Mouse (Mus musculus): ENCODE measurements around the gene Csde1.

Csde1 gene

DNA sequence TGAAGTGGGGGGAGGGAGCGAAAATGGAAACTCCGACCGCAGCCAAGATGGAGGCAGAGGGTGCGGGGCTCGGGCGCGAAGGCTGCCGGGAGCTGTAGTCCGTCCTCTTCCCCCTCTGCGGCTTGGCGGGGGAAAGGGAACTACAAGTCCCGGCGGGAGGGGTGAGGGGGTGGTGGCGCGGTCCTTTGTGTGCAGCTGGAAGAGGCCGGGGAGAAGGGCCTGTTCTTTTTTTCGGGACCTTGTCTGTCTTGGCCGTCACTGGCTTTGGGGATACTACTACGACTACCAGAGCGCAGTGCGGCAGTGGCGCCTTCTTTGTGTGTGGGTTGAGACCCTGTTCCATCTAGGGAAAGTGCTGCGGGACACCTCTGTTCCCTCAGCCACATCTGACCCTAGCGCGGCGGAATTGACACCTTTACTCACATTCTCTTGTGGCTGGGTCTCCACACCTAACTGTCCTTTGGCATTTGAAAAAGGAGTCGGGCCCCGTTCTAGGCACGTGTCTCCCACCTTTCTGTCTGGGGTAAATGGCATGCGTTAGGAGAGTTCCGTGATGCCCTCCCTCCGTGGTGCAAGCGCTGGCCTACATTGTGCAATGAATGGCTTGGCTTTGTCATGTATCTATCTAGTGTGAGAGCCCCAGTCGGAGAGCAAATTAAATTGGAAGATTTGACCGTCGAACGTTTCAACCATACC is 865 bp downstream of the Csde1 start:
- DNase-seq (ENCODE audit: low read depth, low spot score) = peak; percentile 92
- no peaks in the 10 kb centered on the region for H3K27me3 ChIP-seq (ENCODE audit: control insufficient read depth, insufficient read depth, low read length, poor library complexity, severe bottlenecking)
- no peaks in the 10 kb centered on the region; the same call in 1 of the 2 replicates for H3K36me3 ChIP-seq (ENCODE audit: control insufficient read depth, insufficient read depth, low read length, poor library complexity, severe bottlenecking)

DNA sequence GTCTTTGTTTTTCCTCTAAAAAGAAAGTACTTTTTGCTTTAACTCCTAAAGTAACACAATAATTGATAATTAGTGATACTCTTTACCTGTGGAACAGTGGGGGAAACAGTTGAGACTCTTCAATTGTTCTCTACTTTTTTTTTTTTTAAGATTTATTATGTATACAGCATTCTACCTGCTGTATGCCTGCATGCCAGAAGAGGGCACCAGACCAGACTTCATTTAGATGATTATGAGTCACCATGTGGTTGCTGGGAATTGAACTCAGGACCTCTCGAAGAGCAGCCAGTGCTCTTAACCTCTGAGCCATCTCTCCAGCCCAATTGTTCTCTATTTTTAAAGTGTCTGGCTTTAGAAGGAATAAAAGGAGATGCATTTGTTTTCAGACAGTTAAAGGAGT is 5.9 kb downstream of the Csde1 start:
- Histone ChIP-seq H3K36me3 (ENCODE audit: control insufficient read depth, insufficient read depth, low read length, poor library complexity, severe bottlenecking) (peaks cover 9% of the 10 kb centered on the region), H3K27me3 (ENCODE audit: control insufficient read depth, insufficient read depth, low read length, poor library complexity, severe bottlenecking) (no peaks in the 10 kb centered on the region)
- peak; percentile 67 for DNase-seq (ENCODE audit: low read depth, low spot score)

- DNase-seq (ENCODE audit: low read depth, low spot score) = no peak
- no peaks in the 10 kb centered on the region for H3K27me3 ChIP-seq (ENCODE audit: control insufficient read depth, insufficient read depth, low read length, poor library complexity, severe bottlenecking)
- peaks cover 22% of the 10 kb centered on the region for H3K36me3 ChIP-seq (ENCODE audit: control insufficient read depth, insufficient read depth, low read length, poor library complexity, severe bottlenecking)
These were observed 20.1 kb downstream of the Csde1 start for GRCm38 (mm10) chr3:103040285-103040684.

GRCm38 (mm10) chr3:103040861-103041379 is 20.7 kb downstream of the Csde1 start:
- DNase-seq (ENCODE audit: low read depth, low spot score) = no peak
- no peaks in the 10 kb centered on the region for H3K27me3 ChIP-seq (ENCODE audit: control insufficient read depth, insufficient read depth, low read length, poor library complexity, severe bottlenecking)
- H3K36me3 ChIP-seq (ENCODE audit: control insufficient read depth, insufficient read depth, low read length, poor library complexity, severe bottlenecking) = peaks cover 26% of the 10 kb centered on the region

GRCm38 (mm10) chr3:103056016-103056595 is 35.9 kb downstream of the Csde1 start:
- no peaks in the 10 kb centered on the region for H3K27me3 ChIP-seq (ENCODE audit: control insufficient read depth, insufficient read depth, low read length, poor library complexity, severe bottlenecking)
- no peak for DNase-seq (ENCODE audit: low read depth, low spot score)

GRCm38 (mm10) chr3:103057752-103058151 is 37.5 kb downstream of the Csde1 start:
- no peak for DNase-seq (ENCODE audit: low read depth, low spot score)
- Histone ChIP-seq H3K36me3 (ENCODE audit: control insufficient read depth, insufficient read depth, low read length, poor library complexity, severe bottlenecking) (peaks cover 15% of the 10 kb centered on the region; the same call in 1 of the 2 replicates), H3K27me3 (ENCODE audit: control insufficient read depth, insufficient read depth, low read length, poor library complexity, severe bottlenecking) (no peaks in the 10 kb centered on the region)

More at GRCm38 (mm10) chr3:103056016-103056595, 35.9 kb downstream of the Csde1 start:
- peaks cover 16% of the 10 kb centered on the region; the same call in 1 of the 2 replicates for H3K36me3 ChIP-seq (ENCODE audit: control insufficient read depth, insufficient read depth, low read length, poor library complexity, severe bottlenecking)

GRCm38 (mm10) chr3:103058207-103059157 is 38.3 kb downstream of the Csde1 start, which contains the start of gene Nras:
Nras (plus strand) TSS chr3:103058285.
- H3K27me3 ChIP-seq (ENCODE audit: control insufficient read depth, insufficient read depth, low read length, poor library complexity, severe bottlenecking) = no peaks in the 10 kb centered on the region
- H3K36me3 ChIP-seq (ENCODE audit: control insufficient read depth, insufficient read depth, low read length, poor library complexity, severe bottlenecking) = peaks cover 15% of the 10 kb centered on the region; the same call in 1 of the 2 replicates
- peak; percentile 92 for DNase-seq (ENCODE audit: low read depth, low spot score)

- no peaks in the 10 kb centered on the region for H3K27me3 ChIP-seq (ENCODE audit: control insufficient read depth, insufficient read depth, low read length, poor library complexity, severe bottlenecking)
- no peak for DNase-seq (ENCODE audit: low read depth, low spot score)
- peaks cover 18% of the 10 kb centered on the region for H3K36me3 ChIP-seq (ENCODE audit: control insufficient read depth, insufficient read depth, low read length, poor library complexity, severe bottlenecking)
These were observed 46.7 kb downstream of the Csde1 start for GRCm38 (mm10) chr3:103066927-103067326.

DNA sequence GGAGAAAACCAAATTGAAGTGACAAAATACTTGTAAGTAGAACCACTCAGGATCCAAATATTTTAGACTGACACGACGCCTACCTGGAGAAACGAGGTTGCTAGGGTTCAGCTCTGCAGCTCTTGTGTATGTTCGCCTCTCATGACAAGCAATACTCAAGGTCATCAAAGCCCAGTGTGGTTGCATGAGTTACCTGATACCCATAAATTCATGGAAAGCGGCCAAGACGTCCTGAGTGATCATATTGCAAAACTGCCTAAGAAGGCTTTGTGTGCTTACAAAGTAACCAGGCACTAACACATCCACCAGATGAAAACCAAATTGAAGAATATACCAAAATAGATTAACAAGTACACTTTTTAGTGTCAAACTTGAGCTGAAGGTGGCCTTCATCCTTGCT is 48.7 kb downstream of the Csde1 start:
- Histone ChIP-seq H3K36me3 (ENCODE audit: control insufficient read depth, insufficient read depth, low read length, poor library complexity, severe bottlenecking) (peaks cover 11% of the 10 kb centered on the region), H3K27me3 (ENCODE audit: control insufficient read depth, insufficient read depth, low read length, poor library complexity, severe bottlenecking) (no peaks in the 10 kb centered on the region)
- no peak for DNase-seq (ENCODE audit: low read depth, low spot score)

DNA sequence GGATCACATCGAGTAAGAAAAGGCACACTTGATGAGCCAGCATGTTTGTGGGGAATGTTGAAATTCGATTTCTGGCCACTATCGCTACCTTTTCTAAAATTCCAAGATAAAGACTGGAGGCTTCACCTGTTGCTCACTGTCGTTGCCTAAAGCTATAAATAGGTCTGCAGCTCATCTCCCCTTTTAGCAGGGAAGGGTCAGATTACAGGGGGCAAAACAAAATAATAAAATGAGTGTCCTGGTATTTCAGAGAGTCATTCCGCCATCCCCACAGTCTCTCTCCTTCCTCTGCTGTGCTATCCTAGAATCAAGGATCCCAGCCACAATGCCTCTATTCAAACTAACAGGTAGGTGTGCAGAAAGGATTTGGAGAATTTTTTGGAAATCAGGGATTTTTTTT is 53.5 kb downstream of the Csde1 start, which contains the start of gene Ampd1:
Gene Ampd1, plus strand, starts transcription at position 244 of the 400 bp plus-strand sequence.
- Histone ChIP-seq H3K27me3 (ENCODE audit: control insufficient read depth, insufficient read depth, low read length, poor library complexity, severe bottlenecking) (no peaks in the 10 kb centered on the region; the same call in 1 of the 2 replicates), H3K36me3 (ENCODE audit: control insufficient read depth, insufficient read depth, low read length, poor library complexity, severe bottlenecking) (peaks cover 4% of the 10 kb centered on the region; the same call in 1 of the 2 replicates)
- DNase-seq (ENCODE audit: low read depth, low spot score) = no peak

- Histone ChIP-seq H3K27me3 (ENCODE audit: control insufficient read depth, insufficient read depth, low read length, poor library complexity, severe bottlenecking) (no peaks in the 10 kb centered on the region; the same call in 1 of the 2 replicates), H3K36me3 (ENCODE audit: control insufficient read depth, insufficient read depth, low read length, poor library complexity, severe bottlenecking) (no peaks in the 10 kb centered on the region)
- no peak for DNase-seq (ENCODE audit: low read depth, low spot score)
These were observed 55.6 kb downstream of the Csde1 start for GRCm38 (mm10) chr3:103075871-103076270.

- DNase-seq (ENCODE audit: low read depth, low spot score) = no peak
- H3K27me3 ChIP-seq (ENCODE audit: control insufficient read depth, insufficient read depth, low read length, poor library complexity, severe bottlenecking) = no peaks in the 10 kb centered on the region; the same call in 1 of the 2 replicates
- no peaks in the 10 kb centered on the region for H3K36me3 ChIP-seq (ENCODE audit: control insufficient read depth, insufficient read depth, low read length, poor library complexity, severe bottlenecking)
These were observed 56.2 kb downstream of the Csde1 start for GRCm38 (mm10) chr3:103076476-103076875.

DNA sequence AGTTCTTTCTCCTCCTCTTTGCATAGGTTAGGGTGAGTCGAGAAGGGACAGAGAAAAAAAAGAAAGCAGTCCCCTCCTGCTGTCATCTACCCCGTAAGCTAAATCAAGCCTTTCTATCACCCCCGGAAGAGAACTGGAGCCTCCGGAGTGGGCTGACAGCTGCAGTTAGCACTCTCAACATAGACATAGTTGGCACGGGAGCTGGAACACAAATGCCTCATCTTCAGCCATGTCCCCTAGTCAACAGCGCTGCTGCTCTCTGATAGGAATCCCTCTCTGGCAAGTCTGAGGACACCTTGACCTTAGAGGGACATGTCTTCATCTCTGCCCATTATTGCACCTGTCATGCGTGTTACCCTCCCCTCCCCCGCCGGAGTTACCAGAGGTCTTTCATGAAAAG is 59.1 kb downstream of the Csde1 start:
- Histone ChIP-seq H3K36me3 (ENCODE audit: control insufficient read depth, insufficient read depth, low read length, poor library complexity, severe bottlenecking) (no peaks in the 10 kb centered on the region), H3K27me3 (ENCODE audit: control insufficient read depth, insufficient read depth, low read length, poor library complexity, severe bottlenecking) (no peaks in the 10 kb centered on the region; the same call in 1 of the 2 replicates)
- DNase-seq (ENCODE audit: low read depth, low spot score) = no peak

GRCm38 (mm10) chr3:103081051-103081450 is 60.8 kb downstream of the Csde1 start:
- Histone ChIP-seq H3K36me3 (ENCODE audit: control insufficient read depth, insufficient read depth, low read length, poor library complexity, severe bottlenecking) (no peaks in the 10 kb centered on the region), H3K27me3 (ENCODE audit: control insufficient read depth, insufficient read depth, low read length, poor library complexity, severe bottlenecking) (no peaks in the 10 kb centered on the region)
- DNase-seq (ENCODE audit: low read depth, low spot score) = no peak
